Mouse (Mus musculus) left cerebral cortex, postnatal 14 days (tissue): ENCODE measurements around the gene Itpr1. TPM values are rescaled to one million over a fixed set of nuclear protein-coding genes. Genes with fewer than 3 reads are reported as not detected.

Source experiments
- DNase-seq, 2 experiments: peaks; one replicate each; pipeline ENCODE4 v3.0.0; 2021 to 2022; ENCODE audit warnings: low spot score in 2 of 2, mixed read lengths in 1 of 2
- intact Hi-C: fragments of 180-260 bp; cut with DNase I; formaldehyde crosslinking; loops from one replicate; pipeline ENCODE4 v1.15.1; 2025
- long read RNA-seq, 2 experiments: library from polyadenylated mRNA; stranded (forward); transcript quantifications; one replicate each; pipeline ENCODE4 v2.0.0; 2021
- total RNA-seq, 2 experiments: library from RNA; stranded (reverse); gene quantifications; 2 replicates each; pipeline ENCODE4 v1.2.3; 2021

Itpr1 gene
- 100 to 1,000 TPM; 156 to 179 TPM for total RNA-seq
- long read RNA-seq, experiment 1, partial matches to known transcripts = 19 of 23 reads
- long read RNA-seq, experiment 1, other reads (novel, unspliced or antisense) = 4 of 23 reads
- long read RNA-seq, experiment 2, partial matches to known transcripts = 13 of 14 reads
- long read RNA-seq, experiment 2, other reads (novel, unspliced or antisense) = 1 of 14 reads

GRCm38 (mm10) chr6:108212881-108213295 lies at the start of gene Itpr1:
Itpr1 (plus strand) TSS chr6:108213096.
- peak; percentile 97 to 98 for DNase-seq
- intact Hi-C loops = loop anchor here (2.0 to 5.0 kb wide), 3 partner anchors 94 to 194 kb away; no protein-coding TSS in a partner anchor

- intact Hi-C loops = no loop called here
- DNase-seq = no peak
These were observed 48.0 kb upstream of the Itpr1 start for GRCm38 (mm10) chr6:108164935-108165334.

GRCm38 (mm10) chr6:108165598-108165997 lies 47.3 kb upstream of the Itpr1 start:
- intact Hi-C loops = no loop called here
- DNase-seq = no peak

GRCm38 (mm10) chr6:108167946-108168680 lies 44.8 kb upstream of the Itpr1 start:
- intact Hi-C loops = no loop called here
- no peak for DNase-seq

GRCm38 (mm10) chr6:108168723-108169122 lies 44.2 kb upstream of the Itpr1 start:
- DNase-seq = no peak
- intact Hi-C loops = no loop called here

- intact Hi-C loops = no loop called here
- DNase-seq = no peak
These were observed 43.4 kb upstream of the Itpr1 start for GRCm38 (mm10) chr6:108169466-108169865.

GRCm38 (mm10) chr6:108172219-108172618 lies 40.7 kb upstream of the Itpr1 start:
- no peak for DNase-seq
- intact Hi-C loops = no loop called here

GRCm38 (mm10) chr6:108174181-108174580 lies 38.7 kb upstream of the Itpr1 start:
- intact Hi-C loops = no loop called here
- DNase-seq = peak; percentile 22 to 25

- no peak for DNase-seq
These were observed 33.8 kb upstream of the Itpr1 start for GRCm38 (mm10) chr6:108179087-108179486.

GRCm38 (mm10) chr6:108184847-108185684 lies 27.8 kb upstream of the Itpr1 start, which contains the start of gene Sumf1:
Sumf1 (minus strand) TSS chr6:108185582.
- DNase-seq = peak; percentile 95
- intact Hi-C loops = no loop called here

More at GRCm38 (mm10) chr6:108179087-108179486, 33.8 kb upstream of the Itpr1 start:
- intact Hi-C loops = no loop called here

- intact Hi-C loops = no loop called here
- DNase-seq = no peak
These were observed 27.2 kb upstream of the Itpr1 start for GRCm38 (mm10) chr6:108185685-108186009.

- DNase-seq = no peak
- intact Hi-C loops = no loop called here
These were observed 22.2 kb upstream of the Itpr1 start for GRCm38 (mm10) chr6:108190690-108191089.

- intact Hi-C loops = no loop called here
These were observed 20.3 kb upstream of the Itpr1 start for GRCm38 (mm10) chr6:108192632-108193031.

GRCm38 (mm10) chr6:108196665-108197064 lies 16.2 kb upstream of the Itpr1 start:
- intact Hi-C loops = no loop called here
- DNase-seq = no peak

More at GRCm38 (mm10) chr6:108192632-108193031, 20.3 kb upstream of the Itpr1 start:
- DNase-seq = no peak

GRCm38 (mm10) chr6:108197117-108197516 lies 15.8 kb upstream of the Itpr1 start:
- intact Hi-C loops = no loop called here
- no peak for DNase-seq

- intact Hi-C loops = no loop called here
These were observed 14.6 kb upstream of the Itpr1 start for GRCm38 (mm10) chr6:108198286-108198685.

GRCm38 (mm10) chr6:108204322-108204721 lies 8.6 kb upstream of the Itpr1 start:
- no peak for DNase-seq
- intact Hi-C loops = no loop called here

More at GRCm38 (mm10) chr6:108198286-108198685, 14.6 kb upstream of the Itpr1 start:
- no peak for DNase-seq

- DNase-seq = no peak
- intact Hi-C loops = no loop called here
These were observed 6.8 kb upstream of the Itpr1 start for GRCm38 (mm10) chr6:108206145-108206544.

- no peak for DNase-seq
- intact Hi-C loops = no loop called here
These were observed 5.9 kb upstream of the Itpr1 start for GRCm38 (mm10) chr6:108206914-108207566.
